Mouse (Mus musculus) effector memory CD4-positive, alpha-beta T cell, adult 5 months (primary cell): Measurements from ENCODE around the gene Psrc1. TPM values are rescaled to one million over a fixed set of nuclear protein-coding genes. Genes with fewer than 3 reads are reported as not detected.

Experiments used
- polyA plus RNA-seq: library from polyadenylated mRNA; unstranded; fragments of 100-300 nt; shearing (Covaris generic); gene quantifications from one replicate; pipeline ENCODE4 v1.2.1, GENCODE M21; 2017

Psrc1 gene
- 0.34 TPM for polyA plus RNA-seq

GRCm38 (mm10) chr3:108383485-108384354, at the start of gene Psrc1:
Gene Psrc1, plus strand, starts transcription at chr3:108383839.

GRCm38 (mm10) chr3:108364270-108364995, 19.2 kb upstream of the Psrc1 start, which contains the start of gene Mybphl:
Gene Mybphl, plus strand, starts transcription at chr3:108364911.

GRCm38 (mm10) chr3:108414857-108415830, 31.5 kb downstream of the Psrc1 start, which contains the start of gene Celsr2:
Gene Celsr2, minus strand, starts transcription at chr3:108415552.

Other genes starting within 250 kb of the Psrc1 start
- gene Gnai3, start 237.7 kb upstream of the Psrc1 start, polyA plus RNA-seq = 161 TPM
- not detected for gene Gpr61, start 229.0 kb upstream of the Psrc1 start, polyA plus RNA-seq
- 1.2 TPM for gene Amigo1, start 197.5 kb upstream of the Psrc1 start, polyA plus RNA-seq
- gene Cyb561d1, start 182.6 kb upstream of the Psrc1 start, polyA plus RNA-seq = 12.4 TPM
- 14.9 TPM for gene Atxn7l2, start 172.9 kb upstream of the Psrc1 start, polyA plus RNA-seq
- not detected for gene Sypl2, start 157.2 kb upstream of the Psrc1 start, polyA plus RNA-seq
- 56.4 TPM for gene Psma5, start 126.9 kb upstream of the Psrc1 start, polyA plus RNA-seq
- gene Sort1, start 99.8 kb upstream of the Psrc1 start, polyA plus RNA-seq = not detected
- gene Mybphl, start 18.9 kb upstream of the Psrc1 start, polyA plus RNA-seq = not detected
- gene Celsr2, start 31.7 kb downstream of the Psrc1 start, polyA plus RNA-seq = 0.51 TPM
- gene Sars, start 61.4 kb downstream of the Psrc1 start, polyA plus RNA-seq = 119 TPM
- not detected for gene 1700013F07Rik, start 150.3 kb downstream of the Psrc1 start, polyA plus RNA-seq
- gene 5330417C22Rik, start 152.7 kb downstream of the Psrc1 start, polyA plus RNA-seq = 0.22 TPM
- 49.6 TPM for gene Tmem167b, start 178.6 kb downstream of the Psrc1 start, polyA plus RNA-seq
- 31.5 TPM for gene Taf13, start 187.9 kb downstream of the Psrc1 start, polyA plus RNA-seq
- gene Wdr47, start 207.4 kb downstream of the Psrc1 start, polyA plus RNA-seq = 22.0 TPM